Mouse (Mus musculus): Measurements from ENCODE around the gene Herc2. TPM values are rescaled to one million over a fixed set of nuclear protein-coding genes. Genes with fewer than 3 reads are reported as not detected.
"Not testable (repeated sequence)": the region's sequence is repeated elsewhere in the genome, so short reads cannot be mapped to it uniquely, and the experiment has no call there.

The Herc2 gene
- polyA plus RNA-seq (2015; fragmentation: Nextera tagmentation; extraction: Ambion mirVana) = 12.3 and 14.5 TPM in 2 replicates

- H3K9me3 ChIP-seq (ENCODE audit: control insufficient read depth) = no peaks in the 10 kb centered on the region
- H3K27me3 ChIP-seq (replicated peaks; ENCODE audit: control insufficient read depth, insufficient read depth, low read length) = no peaks in the 10 kb centered on the region
- TF ChIP-seq CTCF (IDR thresholded peaks at IDR 0.05; ENCODE audit: low read depth) = peak; percentile 17; the same call in 1 of the 2 replicates
- peak; percentile 99 for ATAC-seq
- H3K4me2 ChIP-seq (replicated peaks; ENCODE audit: low read depth) = peak within 1 kb of the TSS; percentile 75
- no peaks in the 10 kb centered on the region for H3K36me3 ChIP-seq (ENCODE audit: control insufficient read depth, insufficient read depth)
- WGBS = 0% methylated on average over 47 of the region's 47 CpGs
- H3K4me3 ChIP-seq (ENCODE audit: low read depth, low read length) = peak within 1 kb of the TSS; percentile 80
- H3K27ac ChIP-seq (ENCODE audit: low read depth, low read length) = peak within 1 kb of the TSS; percentile 95
- H3K4me1 ChIP-seq (replicated peaks; ENCODE audit: control insufficient read depth, insufficient read depth, low read length) = no peaks in the 10 kb centered on the region
- peak within 1 kb of the TSS; percentile 77 for H3K9ac ChIP-seq (ENCODE audit: low read depth, low read length)
Measured at GRCm38 (mm10) chr7:56049831-56050321, at the start of gene Herc2. Gene Herc2, plus strand, starts transcription at chr7:56050196.

- H3K9ac ChIP-seq (ENCODE audit: low read depth, low read length) = no peak overlapping the region
- 0 out of 2 replicates have a peak, but pooled peaks cover 4% of the 10 kb centered on the region for H3K4me1 ChIP-seq (replicated peaks; ENCODE audit: control insufficient read depth, insufficient read depth, low read length)
- no peak overlapping the region for H3K4me3 ChIP-seq (ENCODE audit: low read depth, low read length)
- H3K9me3 ChIP-seq (ENCODE audit: control insufficient read depth) = no peaks in the 10 kb centered on the region
- H3K27ac ChIP-seq (ENCODE audit: low read depth, low read length) = no peak overlapping the region
- no peaks in the 10 kb centered on the region for H3K36me3 ChIP-seq (ENCODE audit: control insufficient read depth, insufficient read depth)
- no peaks in the 10 kb centered on the region for H3K27me3 ChIP-seq (replicated peaks; ENCODE audit: control insufficient read depth, insufficient read depth, low read length)
- 0 out of 2 replicates have a peak overlapping the region, but pooled peaks have one; percentile 17 for H3K4me2 ChIP-seq (replicated peaks; ENCODE audit: low read depth)
- 67% methylated on average over 4 of the region's 4 CpGs for WGBS
- TF ChIP-seq CTCF (IDR thresholded peaks at IDR 0.05; ENCODE audit: low read depth) = no peak
- ATAC-seq = peak; percentile 81
Measured at GRCm38 (mm10) chr7:56010318-56011017, 39.5 kb upstream of the Herc2 start.

DNA sequence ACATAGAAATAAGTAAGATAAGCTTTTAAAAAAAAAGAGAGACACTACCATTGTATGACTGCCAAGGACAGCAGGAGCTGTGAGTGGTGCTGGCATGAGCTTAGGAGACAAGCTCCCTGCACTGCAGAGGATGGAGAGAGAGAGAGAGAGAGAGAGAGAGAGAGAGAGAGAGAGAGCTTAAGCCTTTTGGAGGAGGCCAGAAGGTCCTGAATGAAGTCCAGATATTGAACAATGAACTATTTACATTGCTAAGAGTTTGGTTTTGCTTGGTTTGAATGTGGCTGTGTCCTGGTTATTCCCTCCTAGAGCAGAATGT is 39.0 kb upstream of the Herc2 start:
- no peak for TF ChIP-seq CTCF (IDR thresholded peaks at IDR 0.05; ENCODE audit: low read depth)
- H3K27ac ChIP-seq (ENCODE audit: low read depth, low read length) = no peak overlapping the region
- no peak for ATAC-seq

GRCm38 (mm10) chr7:56013261-56014001 is 36.6 kb upstream of the Herc2 start:
- Histone ChIP-seq H3K4me1 (replicated peaks; ENCODE audit: control insufficient read depth, insufficient read depth, low read length) (0 out of 2 replicates have a peak, but pooled peaks cover 4% of the 10 kb centered on the region), H3K9me3 (ENCODE audit: control insufficient read depth) (no peaks in the 10 kb centered on the region), H3K36me3 (ENCODE audit: control insufficient read depth, insufficient read depth) (no peaks in the 10 kb centered on the region), H3K27me3 (replicated peaks; ENCODE audit: control insufficient read depth, insufficient read depth, low read length) (no peaks in the 10 kb centered on the region), H3K4me2 (replicated peaks; ENCODE audit: low read depth) (no peak overlapping the region), H3K4me3 (ENCODE audit: low read depth, low read length) (no peak overlapping the region), H3K27ac (ENCODE audit: low read depth, low read length) (no peak overlapping the region), H3K9ac (ENCODE audit: low read depth, low read length) (no peak overlapping the region)
- no peak for ATAC-seq
- TF ChIP-seq CTCF (IDR thresholded peaks at IDR 0.05; ENCODE audit: low read depth) = no peak
- 96% methylated on average over 14 of the region's 14 CpGs for WGBS

More for the DNA sequence above, 39.0 kb upstream of the Herc2 start:
- Histone ChIP-seq H3K9me3 (ENCODE audit: control insufficient read depth) (no peaks in the 10 kb centered on the region), H3K27me3 (replicated peaks; ENCODE audit: control insufficient read depth, insufficient read depth, low read length) (no peaks in the 10 kb centered on the region), H3K4me3 (ENCODE audit: low read depth, low read length) (no peak overlapping the region), H3K36me3 (ENCODE audit: control insufficient read depth, insufficient read depth) (no peaks in the 10 kb centered on the region), H3K9ac (ENCODE audit: low read depth, low read length) (no peak overlapping the region), H3K4me1 (replicated peaks; ENCODE audit: control insufficient read depth, insufficient read depth, low read length) (0 out of 2 replicates have a peak, but pooled peaks cover 4% of the 10 kb centered on the region), H3K4me2 (replicated peaks; ENCODE audit: low read depth) (0 out of 2 replicates have a peak overlapping the region, but pooled peaks have one; percentile 17)

GRCm38 (mm10) chr7:56014002-56014702 is 35.8 kb upstream of the Herc2 start:
- H3K27me3 ChIP-seq (replicated peaks; ENCODE audit: control insufficient read depth, insufficient read depth, low read length); H3K27ac ChIP-seq (ENCODE audit: low read depth, low read length); H3K36me3 ChIP-seq (ENCODE audit: control insufficient read depth, insufficient read depth); ATAC-seq; H3K9me3 ChIP-seq (ENCODE audit: control insufficient read depth); H3K4me3 ChIP-seq (ENCODE audit: low read depth, low read length); H3K4me1 ChIP-seq (replicated peaks; ENCODE audit: control insufficient read depth, insufficient read depth, low read length); H3K4me2 ChIP-seq (replicated peaks; ENCODE audit: low read depth); H3K9ac ChIP-seq (ENCODE audit: low read depth, low read length): not testable (repeated sequence)
- WGBS = 74% methylated on average over 7 of the region's 18 CpGs

- no peaks in the 10 kb centered on the region for H3K9me3 ChIP-seq (ENCODE audit: control insufficient read depth)
- no peaks in the 10 kb centered on the region for H3K36me3 ChIP-seq (ENCODE audit: control insufficient read depth, insufficient read depth)
- no peak overlapping the region for H3K4me2 ChIP-seq (replicated peaks; ENCODE audit: low read depth)
- 71% methylated on average over 6 of the region's 6 CpGs for WGBS
- no peak overlapping the region for H3K4me3 ChIP-seq (ENCODE audit: low read depth, low read length)
- no peak overlapping the region for H3K27ac ChIP-seq (ENCODE audit: low read depth, low read length)
- no peaks in the 10 kb centered on the region for H3K27me3 ChIP-seq (replicated peaks; ENCODE audit: control insufficient read depth, insufficient read depth, low read length)
- ATAC-seq = no peak
- no peak overlapping the region for H3K9ac ChIP-seq (ENCODE audit: low read depth, low read length)
- TF ChIP-seq CTCF (IDR thresholded peaks at IDR 0.05; ENCODE audit: low read depth) = no peak
- H3K4me1 ChIP-seq (replicated peaks; ENCODE audit: control insufficient read depth, insufficient read depth, low read length) = 0 out of 2 replicates have a peak, but pooled peaks cover 3% of the 10 kb centered on the region
Measured at GRCm38 (mm10) chr7:56015172-56015571, 34.8 kb upstream of the Herc2 start.

All from intestine, postnatal 0 days (tissue).